Mouse (Mus musculus) liver, embryonic 12.5 days (tissue): Measurements from ENCODE around the gene Hspb6. TPM values are rescaled to one million over a fixed set of nuclear protein-coding genes. Genes with fewer than 3 reads are reported as not detected.

Source experiments
- ATAC-seq: fragments of 200-750 bp; cut with Nextera tagmentation; 2 replicates; pipeline ENCODE4 v1.8.0; 2017; ENCODE audit warnings: moderate number of reproducible peaks, mild to moderate bottlenecking, moderate library complexity
- H3K27ac ChIP-seq: fragments of 300-500 bp; sonication (generic); 2 replicates; pipeline ENCODE4 v1.5.1; 2016; ENCODE audit warnings: mild to moderate bottlenecking
- H3K27me3 ChIP-seq: fragments of 300-500 bp; sonication (generic); replicated peaks from 2 replicates; pipeline ENCODE4 v1.6.1; 2016; ENCODE audit warnings: mild to moderate bottlenecking, moderate library complexity
- H3K36me3 ChIP-seq: fragments of 300-500 bp; sonication (generic); 2 replicates; pipeline ENCODE4 v1.6.1; 2016; ENCODE audit warnings: mild to moderate bottlenecking, moderate library complexity
- H3K4me1 ChIP-seq: fragments of 300-500 bp; sonication (generic); 2 replicates; pipeline ENCODE4 v1.6.1; 2016
- H3K4me2 ChIP-seq: fragments of 300-500 bp; sonication (generic); 2 replicates; pipeline ENCODE4 v1.6.1; 2016; ENCODE audit warnings: mild to moderate bottlenecking, moderate library complexity
- H3K4me3 ChIP-seq: fragments of 300-500 bp; sonication (generic); 2 replicates; pipeline ENCODE4 v1.5.1; 2016; ENCODE audit warnings: mild to moderate bottlenecking, moderate library complexity
- H3K9ac ChIP-seq: fragments of 300-500 bp; sonication (generic); 2 replicates; pipeline ENCODE4 v1.6.1; 2016; ENCODE audit warnings: mild to moderate bottlenecking, moderate library complexity
- H3K9me3 ChIP-seq: fragments of 300-500 bp; sonication (generic); replicated peaks from 2 replicates; pipeline ENCODE4 v1.6.1; 2016; ENCODE audit warnings: mild to moderate bottlenecking, moderate library complexity
- WGBS: fragments of 180-500 bp; shearing (Covaris S2); methylation state at CpG from one replicate; pipeline ENCODE4 v1.1.7; 2016; ENCODE audit not compliant: insufficient replicate concordance; 5-methylcytosine and 5-hydroxymethylcytosine counted together
- polyA plus RNA-seq: library from polyadenylated mRNA; unstranded; fragments of >200 nt; fragmentation: Nextera tagmentation; extraction: Ambion mirVana; gene quantifications from 2 replicates; pipeline ENCODE4 v1.2.1, GENCODE M21; 2016

Gene Hspb6
- polyA plus RNA-seq, 1 experiment from 2014 or later, result 5.0 TPM

GRCm38 (mm10) chr7:30553810-30554584 is 2.0 kb downstream of the Hspb6 start:
- Histone ChIP-seq H3K4me1 (peaks cover 49% of the 10 kb centered on the region), H3K27me3 (no peaks in the 10 kb centered on the region), H3K9ac (peak overlapping the region; percentile 91), H3K4me2 (peak overlapping the region; percentile 99), H3K27ac (0 out of 2 replicates have a peak overlapping the region, but pooled peaks have one; percentile 94), H3K9me3 (no peaks in the 10 kb centered on the region), H3K4me3 (peak overlapping the region; percentile 72), H3K36me3 (peaks cover 44% of the 10 kb centered on the region)
- WGBS, result 86% methylated on average over 22 of the region's 22 CpGs
- ATAC-seq, result no peak

GRCm38 (mm10) chr7:30556894-30557536 is 5.0 kb downstream of the Hspb6 start:
- Histone ChIP-seq H3K4me3 (no peak overlapping the region), H3K36me3 (peaks cover 43% of the 10 kb centered on the region), H3K27ac (no peak overlapping the region), H3K9me3 (no peaks in the 10 kb centered on the region), H3K4me2 (no peak overlapping the region), H3K4me1 (peaks cover 54% of the 10 kb centered on the region), H3K27me3 (no peaks in the 10 kb centered on the region), H3K9ac (no peak overlapping the region)
- WGBS, result 88% methylated on average over 18 of the region's 18 CpGs
- ATAC-seq, result no peak

DNA sequence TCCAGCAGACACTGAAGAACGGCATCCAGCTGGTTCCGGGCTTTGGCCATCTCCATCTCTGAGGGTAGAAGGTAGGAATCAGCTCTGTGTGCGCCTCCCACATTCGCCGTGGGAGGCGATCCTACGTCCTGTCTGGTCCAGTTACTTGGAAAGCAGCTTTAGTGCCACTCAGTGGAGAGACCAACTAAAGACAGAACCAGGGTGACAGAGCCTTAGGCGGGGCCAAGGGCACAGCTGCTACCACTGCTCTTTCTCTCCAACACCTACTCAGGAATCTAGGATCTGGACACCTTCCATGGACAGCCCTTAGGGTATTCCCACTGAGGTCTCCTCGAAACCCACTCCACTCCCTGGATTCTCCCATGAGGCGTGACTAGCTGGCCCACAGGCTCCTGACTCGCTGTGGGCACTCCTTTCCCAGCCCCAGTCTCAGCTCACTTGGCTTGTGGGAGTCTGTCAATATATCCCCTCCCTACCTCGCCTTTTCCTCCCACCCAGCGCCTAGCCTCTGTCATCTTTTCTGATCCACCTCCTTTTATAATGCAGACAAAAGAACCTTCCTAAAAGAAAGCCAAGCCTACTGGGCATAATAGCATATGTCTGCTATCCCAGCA is 6.0 kb downstream of the Hspb6 start:
- H3K9ac ChIP-seq, result peak overlapping the region; percentile 76
- 89% methylated on average over 13 of the region's 13 CpGs for WGBS

DNA sequence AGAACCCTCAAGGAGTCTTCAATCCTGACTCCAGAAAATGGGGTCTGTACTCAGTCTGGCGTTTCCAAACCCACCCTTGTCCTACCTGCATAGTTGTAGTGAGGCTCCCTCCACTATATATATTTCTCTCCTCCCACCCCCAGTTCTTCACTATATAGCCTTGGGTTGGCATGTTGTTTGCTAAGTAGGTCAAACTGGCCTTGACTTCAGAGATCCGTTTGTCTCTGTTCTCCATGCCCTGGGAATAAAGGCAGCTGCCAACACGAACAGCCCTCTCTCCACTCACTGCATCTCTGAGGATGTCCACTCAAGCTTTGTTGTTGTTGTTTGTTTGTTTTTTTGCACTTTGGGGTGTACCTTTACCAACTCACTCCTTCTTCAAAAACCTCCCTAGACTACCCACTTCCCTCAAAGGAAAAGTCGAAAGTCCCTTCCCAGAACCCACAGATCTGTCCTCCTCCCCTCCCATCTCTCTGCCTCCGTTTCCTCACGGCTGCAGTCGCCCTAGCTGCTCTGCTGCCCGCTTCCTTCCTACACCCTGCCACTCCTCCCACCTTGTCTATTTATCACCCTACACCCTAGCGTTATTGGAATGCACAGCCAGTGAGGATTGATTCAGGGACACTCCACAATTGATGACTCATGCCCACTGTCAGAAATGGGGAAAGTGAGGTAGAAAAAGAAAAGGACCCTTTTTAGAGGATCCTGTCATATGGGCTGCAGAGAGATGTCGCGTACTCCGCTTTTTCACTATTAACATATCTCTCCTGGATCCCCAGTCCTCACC is 6.9 kb downstream of the Hspb6 start:
- Histone ChIP-seq H3K9ac (peak overlapping the region; percentile 76), H3K4me2 (peak overlapping the region; percentile 80), H3K27ac (peak overlapping the region; percentile 88), H3K27me3 (no peaks in the 10 kb centered on the region), H3K4me3 (peak overlapping the region; percentile 79), H3K9me3 (no peaks in the 10 kb centered on the region), H3K4me1 (peaks cover 49% of the 10 kb centered on the region), H3K36me3 (peaks cover 43% of the 10 kb centered on the region)
- ATAC-seq, result peak; percentile 40
- WGBS, result 8% methylated on average over 12 of the region's 12 CpGs

More for the DNA sequence above, 6.0 kb downstream of the Hspb6 start:
- peak overlapping the region; percentile 88 for H3K27ac ChIP-seq
- peak overlapping the region; percentile 79 for H3K4me3 ChIP-seq
- H3K4me1 ChIP-seq, result peaks cover 53% of the 10 kb centered on the region
- H3K4me2 ChIP-seq, result peak overlapping the region; percentile 80
- peaks cover 43% of the 10 kb centered on the region for H3K36me3 ChIP-seq
- no peaks in the 10 kb centered on the region for H3K9me3 ChIP-seq
- no peaks in the 10 kb centered on the region for H3K27me3 ChIP-seq
- no peak for ATAC-seq

DNA sequence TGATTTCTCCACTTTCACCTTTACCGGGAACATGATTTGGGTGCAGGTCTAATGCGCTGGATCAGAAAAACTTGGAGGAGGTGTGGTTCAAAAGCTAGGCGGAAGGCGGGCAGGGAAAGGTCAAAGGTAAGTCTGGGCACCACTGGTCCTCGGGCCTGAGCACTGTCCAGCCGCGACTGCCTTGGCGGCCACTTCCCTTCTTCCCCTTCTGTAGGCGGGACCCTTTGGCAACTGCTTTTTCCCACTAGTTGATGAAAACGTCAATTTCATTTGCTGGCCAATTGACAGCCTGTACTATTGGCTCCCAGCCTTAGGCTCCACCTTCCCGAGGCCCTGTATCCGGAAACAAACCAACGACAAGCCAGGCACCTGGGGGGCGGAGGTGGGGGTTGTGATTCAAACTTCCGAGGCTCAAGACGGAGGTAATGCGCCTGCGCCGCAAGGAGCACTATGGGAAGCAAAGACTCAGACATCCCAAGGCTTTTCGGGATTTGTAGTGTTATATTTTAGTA is 7.5 kb downstream of the Hspb6 start, which contains the start of gene Lin37:
TSS of gene Lin37 (minus strand) at position 396 of the 512 bp plus-strand sequence.
- Histone ChIP-seq H3K27me3 (no peaks in the 10 kb centered on the region), H3K4me2 (peak within 1 kb of the TSS; percentile 80), H3K27ac (peak within 1 kb of the TSS; percentile 88), H3K4me3 (peak within 1 kb of the TSS; percentile 79), H3K9me3 (no peaks in the 10 kb centered on the region), H3K36me3 (peaks cover 41% of the 10 kb centered on the region), H3K4me1 (peaks cover 53% of the 10 kb centered on the region), H3K9ac (peak within 1 kb of the TSS; percentile 76)
- ATAC-seq, result peak; percentile 82
- 1% methylated on average over 20 of the region's 20 CpGs for WGBS

GRCm38 (mm10) chr7:30560296-30560695 is 8.3 kb downstream of the Hspb6 start:
- Histone ChIP-seq H3K9me3 (no peaks in the 10 kb centered on the region), H3K4me1 (peaks cover 53% of the 10 kb centered on the region), H3K4me2 (peak overlapping the region; percentile 80), H3K36me3 (peaks cover 41% of the 10 kb centered on the region), H3K9ac (peak overlapping the region; percentile 63), H3K4me3 (peak overlapping the region; percentile 79), H3K27ac (peak overlapping the region; percentile 88), H3K27me3 (no peaks in the 10 kb centered on the region)
- no peak for ATAC-seq
- 73% methylated on average over 2 of the region's 2 CpGs for WGBS

DNA sequence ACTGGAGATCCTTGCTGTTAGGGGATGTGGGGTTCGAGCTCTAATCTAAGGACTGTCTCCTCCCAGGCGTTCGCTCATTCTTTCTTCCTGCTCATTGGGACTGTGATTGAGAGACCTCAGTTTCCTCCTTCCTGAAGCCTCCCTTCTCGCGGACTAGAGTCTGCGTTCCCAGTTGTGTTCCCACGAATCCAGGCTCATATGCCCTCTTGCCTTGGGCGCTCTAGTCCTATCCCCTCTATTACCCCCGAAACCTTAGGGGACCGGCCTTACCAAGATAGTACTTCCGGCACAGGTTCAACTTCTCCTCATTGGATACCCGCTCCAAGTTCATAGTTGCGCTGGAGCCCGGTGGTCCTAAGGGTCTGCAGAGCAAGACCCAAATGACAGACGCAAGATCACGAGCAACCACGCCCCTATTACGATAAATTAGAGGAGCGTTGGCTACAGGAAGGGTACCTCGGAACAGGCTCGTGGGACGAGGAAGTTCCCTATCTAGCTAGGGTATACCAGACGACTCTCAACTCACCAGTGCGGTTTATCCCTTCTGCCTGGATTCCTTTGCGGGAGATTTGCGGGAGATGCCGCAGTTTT is 10.6 kb downstream of the Hspb6 start:
- ATAC-seq, result no peak
- peak overlapping the region; percentile 82 for H3K4me2 ChIP-seq
- peak overlapping the region; percentile 75 for H3K9ac ChIP-seq
- peaks cover 41% of the 10 kb centered on the region for H3K36me3 ChIP-seq
- under 1% methylated on average over 27 of the region's 27 CpGs for WGBS
- peak overlapping the region; percentile 83 for H3K4me3 ChIP-seq
- no peaks in the 10 kb centered on the region for H3K9me3 ChIP-seq
- H3K4me1 ChIP-seq, result peaks cover 47% of the 10 kb centered on the region
- H3K27me3 ChIP-seq, result no peaks in the 10 kb centered on the region
- peak overlapping the region; percentile 83 for H3K27ac ChIP-seq

- under 1% methylated on average over 45 of the region's 45 CpGs for WGBS
- peak; percentile 83 for ATAC-seq
Observed at GRCm38 (mm10) chr7:30563117-30563905, 11.3 kb downstream of the Hspb6 start, which contains the start of the genes U2af1l4, Gm49396 and Psenen. Gene U2af1l4 (plus strand): TSS chr7:30563301. Gene Gm49396 (plus strand): TSS chr7:30563344. Gene Psenen (minus strand): TSS chr7:30563627.

GRCm38 (mm10) chr7:30563906-30564280 is 11.9 kb downstream of the Hspb6 start:
- H3K9me3 ChIP-seq, result no peaks in the 10 kb centered on the region
- 19% methylated on average over 6 of the region's 6 CpGs for WGBS
- peak overlapping the region; percentile 79 for H3K9ac ChIP-seq
- H3K27me3 ChIP-seq, result no peaks in the 10 kb centered on the region
- peak overlapping the region; percentile 82 for H3K4me2 ChIP-seq
- peaks cover 35% of the 10 kb centered on the region for H3K4me1 ChIP-seq
- ATAC-seq, result no peak
- peak overlapping the region; percentile 96 for H3K27ac ChIP-seq
- H3K36me3 ChIP-seq, result peaks cover 49% of the 10 kb centered on the region
- H3K4me3 ChIP-seq, result peak overlapping the region; percentile 83

More at GRCm38 (mm10) chr7:30563117-30563905, 11.3 kb downstream of the Hspb6 start, which contains the start of the genes U2af1l4, Gm49396 and Psenen:
- Histone ChIP-seq H3K9ac (peak within 1 kb of the TSS; percentile 79), H3K4me3 (peak within 1 kb of the TSS; percentile 83), H3K4me1 (peaks cover 40% of the 10 kb centered on the region), H3K27me3 (no peaks in the 10 kb centered on the region), H3K27ac (peak within 1 kb of the TSS; percentile 96), H3K4me2 (peak within 1 kb of the TSS; percentile 82), H3K36me3 (peaks cover 43% of the 10 kb centered on the region), H3K9me3 (no peaks in the 10 kb centered on the region)

GRCm38 (mm10) chr7:30564970-30565571 is 13.1 kb downstream of the Hspb6 start, which contains the start of gene Igflr1:
Gene Igflr1 (plus strand): TSS chr7:30565427.
- peaks cover 61% of the 10 kb centered on the region for H3K36me3 ChIP-seq
- no peaks in the 10 kb centered on the region for H3K27me3 ChIP-seq
- 0 out of 2 replicates have a peak within 1 kb of the TSS, but pooled peaks have one; percentile 96 for H3K27ac ChIP-seq
- 82% methylated on average over 12 of the region's 12 CpGs for WGBS
- no peaks in the 10 kb centered on the region for H3K9me3 ChIP-seq
- peaks cover 30% of the 10 kb centered on the region for H3K4me1 ChIP-seq
- ATAC-seq, result no peak
- H3K9ac ChIP-seq, result no peak within 1 kb of the TSS
- peak within 1 kb of the TSS; percentile 82 for H3K4me2 ChIP-seq
- H3K4me3 ChIP-seq, result peak within 1 kb of the TSS; percentile 83
